Mouse (Mus musculus) c-Kit-negative CD71-positive TER-119-positive erythroid progenitor cells, embryonic 14.5 days (primary cell): ENCODE results near the gene Pitx1.

Experiments used
- DNase-seq: peaks from one replicate; pipeline ENCODE4 v3.0.0-alpha.2; 2013; ENCODE audit warnings: low read depth, low spot score

Gene Pitx1

DNA sequence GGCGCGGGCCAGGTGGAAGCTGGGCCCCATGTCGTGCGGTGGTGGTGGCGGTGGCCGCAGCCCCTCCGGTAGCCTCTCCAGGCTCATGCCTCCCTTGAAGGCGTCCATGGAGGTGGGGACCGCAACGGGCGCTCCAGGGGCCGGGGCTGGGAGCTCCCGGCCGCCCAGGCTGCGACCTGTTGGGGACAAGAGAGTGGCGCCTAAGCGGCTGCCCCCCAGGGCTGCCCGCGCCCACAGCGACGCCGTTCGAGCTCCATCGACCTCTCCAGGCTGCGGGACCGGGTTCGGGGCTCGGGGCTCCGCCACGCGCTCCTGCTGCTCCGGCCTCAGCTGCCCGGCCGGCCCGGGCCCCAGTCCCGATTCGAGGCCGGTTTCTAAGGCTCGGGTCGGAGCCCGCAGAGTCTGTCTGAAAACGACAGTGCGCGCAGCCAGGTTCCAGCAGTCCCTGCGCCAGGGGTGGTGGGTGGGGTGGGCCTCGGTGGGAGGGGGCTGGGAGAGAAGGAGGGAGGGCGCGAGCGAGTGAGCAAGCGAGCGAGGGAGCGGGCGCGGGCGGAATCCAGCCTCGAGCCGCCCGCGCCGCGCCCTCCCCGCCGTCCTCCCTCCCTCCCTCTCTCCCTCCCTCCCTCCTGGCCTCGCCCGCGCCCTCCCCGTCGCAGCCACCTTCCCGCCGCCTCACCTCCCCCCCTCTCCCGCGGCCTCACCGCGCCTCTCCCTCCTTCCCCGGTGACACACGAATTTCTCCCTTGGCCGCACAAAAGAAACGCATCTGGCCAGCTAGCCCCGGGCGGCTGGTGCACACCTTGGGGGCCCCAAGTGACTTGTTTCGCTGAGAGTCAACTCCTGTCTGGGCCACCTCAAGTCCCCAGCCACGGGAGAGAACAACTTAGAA, 4.9 kb downstream of the Pitx1 start:
- DNase-seq, result no peak

- DNase-seq, result no peak
These were observed 5.7 kb downstream of the Pitx1 start for GRCm38 (mm10) chr13:55830081-55830832.

DNA sequence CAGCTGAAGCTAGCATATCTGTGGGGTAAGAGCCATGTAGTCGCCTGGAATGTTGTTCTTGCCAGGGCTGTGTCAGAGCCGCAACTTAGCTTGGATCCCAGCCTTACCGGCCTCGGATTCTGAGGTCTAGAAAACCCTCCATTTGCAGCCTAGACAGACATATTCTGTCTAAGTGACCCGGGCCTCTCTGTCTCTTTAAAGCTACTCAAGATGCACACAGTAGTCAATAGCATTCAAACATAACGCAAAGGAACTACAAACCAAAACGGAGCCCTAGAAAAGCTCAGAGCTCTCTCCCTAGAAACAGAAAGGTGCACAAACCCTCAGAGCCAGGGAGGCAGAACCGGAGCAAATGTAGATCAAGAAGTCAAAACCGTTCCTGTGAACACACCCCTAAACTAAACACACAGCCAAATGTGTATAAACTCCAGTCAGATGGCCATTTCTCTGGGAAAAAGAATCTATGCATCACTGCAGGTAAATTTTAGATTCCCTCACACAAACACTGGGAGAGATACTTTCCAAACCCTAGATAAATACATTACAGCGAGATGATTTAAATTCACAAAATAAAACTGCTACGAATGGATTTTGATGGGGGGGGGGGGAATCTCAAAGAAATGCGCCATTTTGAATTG, 6.9 kb downstream of the Pitx1 start:
- DNase-seq, result no peak

GRCm38 (mm10) chr13:55828141-55829017, 7.6 kb downstream of the Pitx1 start:
- DNase-seq, result no peak

DNA sequence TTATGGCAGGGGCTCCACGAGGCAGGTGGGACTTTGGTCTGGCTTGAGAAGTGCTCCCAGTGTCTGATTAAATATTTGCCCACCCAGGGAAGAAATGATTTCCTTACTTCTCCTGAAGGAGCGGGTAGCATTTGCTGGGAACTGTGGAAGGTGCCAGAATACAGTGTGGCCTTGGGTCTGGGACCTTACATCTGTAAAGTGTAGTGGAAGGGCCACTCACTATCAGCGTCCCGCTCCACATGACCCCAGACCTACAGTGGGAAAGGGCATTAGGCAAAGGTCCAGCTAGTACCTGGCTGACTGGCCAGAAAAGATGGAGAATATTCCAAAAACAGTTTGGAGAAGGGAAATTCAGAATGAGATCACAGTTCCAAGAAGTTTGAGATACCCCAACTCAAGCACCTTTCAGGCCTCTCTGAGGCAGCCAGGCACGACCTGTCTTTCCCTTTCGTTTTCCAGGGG, 8.3 kb downstream of the Pitx1 start:
- no peak for DNase-seq

DNA sequence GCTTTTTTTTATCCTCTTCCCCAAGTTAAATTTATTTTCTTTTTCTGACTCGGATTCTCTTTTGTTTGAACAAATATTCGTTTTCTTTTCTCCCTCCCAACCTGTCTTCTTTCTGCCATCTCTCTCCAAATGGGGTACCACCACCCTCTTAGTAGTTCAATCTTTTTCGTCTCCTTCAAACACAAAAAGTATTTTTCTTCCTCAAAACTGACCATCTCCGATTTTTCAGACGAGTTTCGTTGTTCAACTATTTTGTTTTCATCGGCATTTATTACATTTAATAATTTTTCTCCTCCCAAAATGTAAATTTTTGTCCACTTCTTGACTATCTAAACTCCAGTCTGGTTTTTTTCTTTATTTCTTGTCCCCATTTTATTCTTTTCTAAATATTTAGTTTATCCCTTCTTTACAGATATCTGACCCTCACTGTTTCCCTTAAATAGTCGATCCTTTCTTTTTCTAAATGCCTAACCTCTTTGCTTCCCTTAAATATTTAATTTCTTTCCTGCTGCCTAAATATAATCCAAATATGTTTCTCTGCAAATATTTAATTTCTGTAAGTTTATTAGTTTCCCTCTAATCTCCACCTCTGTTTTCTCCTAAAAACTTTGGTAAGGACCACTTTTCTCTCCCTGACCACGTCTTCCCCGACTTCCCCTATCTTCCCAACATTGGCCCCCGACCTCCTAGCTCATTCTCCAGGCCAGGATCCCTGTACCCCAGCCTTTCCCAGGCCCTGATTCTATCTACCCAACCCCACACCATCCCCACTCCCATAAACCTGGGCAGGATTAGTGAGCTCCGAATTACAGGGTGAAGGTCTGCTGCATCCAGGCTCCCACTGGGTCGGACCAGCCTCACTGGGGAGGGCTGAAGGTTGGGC, 9.0 kb downstream of the Pitx1 start:
- no peak for DNase-seq

DNA sequence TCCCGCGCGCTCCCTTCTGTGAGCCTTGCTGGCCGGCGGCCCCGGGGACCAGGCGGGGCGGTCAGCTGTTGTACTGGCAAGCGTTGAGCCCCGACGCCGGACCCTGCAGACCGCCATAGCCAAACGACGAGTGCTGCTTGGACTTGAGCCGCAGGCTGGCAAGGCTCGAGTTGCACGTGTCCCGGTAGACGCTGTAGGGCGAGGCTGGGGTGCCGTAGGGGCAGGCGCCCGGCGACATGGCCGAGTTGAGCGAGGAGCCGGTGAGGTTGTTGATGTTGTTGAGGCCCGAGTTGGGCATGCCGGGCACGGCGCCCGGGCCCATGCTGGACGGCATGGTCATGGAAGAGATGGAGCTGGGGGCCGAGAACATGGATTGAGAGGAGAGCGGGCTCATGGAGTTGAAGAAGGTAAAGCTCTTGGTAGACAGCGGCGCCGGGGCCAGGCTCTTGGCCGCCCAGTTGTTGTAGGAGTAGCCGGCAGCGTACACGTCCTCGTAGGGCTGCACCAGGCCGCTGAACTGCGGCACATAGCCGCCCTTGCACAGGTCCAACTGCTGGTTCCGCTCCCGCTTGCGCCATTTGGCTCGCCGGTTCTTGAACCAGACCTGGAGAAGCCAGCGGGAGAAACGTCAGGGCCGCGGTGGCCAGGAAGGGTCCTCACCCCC, 9.9 kb downstream of the Pitx1 start:
- no peak for DNase-seq

DNA sequence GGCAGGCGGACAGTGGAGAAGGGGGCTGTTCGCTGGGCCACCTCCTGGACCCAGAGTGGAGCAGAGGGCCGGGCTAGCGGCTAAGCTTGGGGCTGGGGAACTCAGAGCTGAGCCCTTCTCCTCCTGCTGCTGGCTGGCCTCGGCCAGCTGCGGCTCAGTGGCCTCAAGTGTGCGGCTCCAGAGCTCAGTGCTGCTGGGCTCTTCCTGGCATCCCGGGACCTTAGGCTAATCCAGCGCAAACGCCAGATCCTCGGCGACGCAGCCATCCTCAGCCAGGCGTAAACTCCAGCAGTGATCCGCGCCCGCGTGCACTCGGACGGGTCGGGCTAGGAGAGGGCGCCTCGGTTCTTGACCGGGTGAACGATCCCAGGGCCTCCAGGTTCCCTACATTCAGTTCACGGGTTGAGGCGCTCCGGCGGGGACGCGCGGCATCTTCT, 10.7 kb downstream of the Pitx1 start:
- DNase-seq, result no peak

DNA sequence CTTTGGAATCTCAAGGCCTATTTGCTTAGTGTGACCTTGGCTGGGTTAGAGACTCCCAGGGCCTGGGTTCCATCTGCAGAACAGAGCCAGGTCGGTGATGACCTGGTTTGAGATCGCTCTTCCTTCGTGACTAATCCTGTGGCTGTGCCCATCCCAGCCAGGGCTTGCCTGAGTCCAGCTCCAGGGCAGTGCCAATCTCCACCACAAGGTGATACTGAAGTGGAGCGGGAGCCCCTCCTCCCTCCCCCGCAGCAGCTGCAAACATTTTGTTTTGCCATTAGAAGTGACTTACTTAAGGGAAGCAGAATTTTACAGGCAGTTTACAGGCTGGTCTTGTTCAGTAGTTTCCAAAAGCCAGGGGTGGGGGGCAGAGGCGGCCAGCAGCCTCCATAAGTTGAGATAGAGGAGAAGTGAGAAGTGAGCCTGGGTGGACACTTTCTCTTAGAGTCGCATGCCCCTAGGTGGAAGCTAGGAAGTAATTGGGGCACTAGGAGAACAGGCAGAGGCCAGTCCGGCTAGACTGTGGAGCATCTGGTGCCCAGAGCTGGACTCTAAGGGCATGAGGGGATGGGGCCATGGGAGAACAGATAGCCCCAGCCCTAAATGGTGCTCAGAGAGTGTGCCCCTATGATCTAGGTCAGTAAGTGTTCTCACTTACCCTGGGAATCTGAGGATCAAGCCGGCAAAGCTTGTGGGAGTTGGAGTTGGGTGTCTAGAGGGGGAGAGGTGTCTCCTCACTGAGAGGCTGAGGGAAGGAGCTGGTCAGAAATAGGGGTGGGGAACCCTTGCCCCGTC, 11.6 kb downstream of the Pitx1 start:
- DNase-seq, result no peak

GRCm38 (mm10) chr13:55822499-55822898, 13.5 kb downstream of the Pitx1 start:
- no peak for DNase-seq

DNA sequence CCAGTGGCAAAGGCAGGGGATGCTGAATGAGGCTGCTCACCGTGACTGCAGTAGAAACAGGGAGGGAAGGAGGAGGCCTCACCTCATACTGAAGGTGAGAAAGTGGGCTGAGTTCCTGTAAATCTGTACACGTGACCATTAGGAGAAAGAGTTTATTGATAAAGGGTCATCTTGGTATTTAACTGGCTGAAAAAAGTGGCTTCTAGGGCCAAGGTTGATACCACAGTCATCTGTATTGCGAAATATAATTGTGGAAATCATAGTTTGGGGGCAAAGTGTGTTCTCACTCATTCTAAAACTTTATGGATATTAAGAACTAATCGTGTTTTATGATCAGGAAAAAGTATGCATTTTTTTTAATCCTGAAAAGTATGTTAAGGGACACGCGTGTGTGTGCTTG, 21.2 kb downstream of the Pitx1 start:
- DNase-seq, result no peak

GRCm38 (mm10) chr13:55813490-55814016, 22.4 kb downstream of the Pitx1 start:
- no peak for DNase-seq

DNA sequence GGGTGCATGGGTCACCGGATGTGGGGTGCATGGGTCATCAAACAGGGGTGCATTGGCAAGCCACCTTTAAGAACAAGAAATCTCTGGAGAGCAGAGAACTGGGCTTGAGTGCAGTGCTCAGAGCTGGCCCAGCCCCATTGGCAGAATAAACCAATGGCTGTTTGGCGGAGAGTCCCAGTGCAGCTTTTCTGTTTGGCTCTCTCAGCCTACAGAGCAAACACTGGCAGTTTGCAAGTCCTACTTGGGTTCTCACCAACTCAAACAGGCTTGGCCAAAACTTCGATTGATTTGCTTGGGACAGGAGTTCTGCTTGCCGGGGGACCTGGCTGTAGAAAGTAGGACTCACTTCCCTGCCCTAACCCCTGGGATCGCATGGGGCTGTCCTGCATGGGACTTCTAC, 25.0 kb downstream of the Pitx1 start:
- no peak for DNase-seq

DNA sequence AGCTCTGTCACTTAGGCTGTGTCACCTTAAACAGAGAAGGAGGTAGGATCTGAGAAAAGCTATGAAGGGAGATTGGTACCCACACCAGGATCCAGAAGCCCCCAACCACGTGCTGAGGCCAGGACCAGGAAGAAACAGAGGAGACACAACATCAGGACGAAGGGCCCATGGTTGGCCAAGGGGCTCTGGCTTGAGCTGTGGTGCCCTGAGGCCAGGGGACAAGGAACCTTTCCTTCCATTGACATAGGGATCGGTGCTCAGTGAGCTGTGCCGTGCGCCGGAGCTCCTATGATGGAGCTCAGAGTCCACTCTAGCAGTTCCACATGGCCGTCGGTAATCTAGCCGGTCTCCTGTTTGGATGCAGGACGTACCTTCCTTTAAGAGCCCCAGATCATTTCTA, 26.3 kb downstream of the Pitx1 start:
- DNase-seq, result no peak

DNA sequence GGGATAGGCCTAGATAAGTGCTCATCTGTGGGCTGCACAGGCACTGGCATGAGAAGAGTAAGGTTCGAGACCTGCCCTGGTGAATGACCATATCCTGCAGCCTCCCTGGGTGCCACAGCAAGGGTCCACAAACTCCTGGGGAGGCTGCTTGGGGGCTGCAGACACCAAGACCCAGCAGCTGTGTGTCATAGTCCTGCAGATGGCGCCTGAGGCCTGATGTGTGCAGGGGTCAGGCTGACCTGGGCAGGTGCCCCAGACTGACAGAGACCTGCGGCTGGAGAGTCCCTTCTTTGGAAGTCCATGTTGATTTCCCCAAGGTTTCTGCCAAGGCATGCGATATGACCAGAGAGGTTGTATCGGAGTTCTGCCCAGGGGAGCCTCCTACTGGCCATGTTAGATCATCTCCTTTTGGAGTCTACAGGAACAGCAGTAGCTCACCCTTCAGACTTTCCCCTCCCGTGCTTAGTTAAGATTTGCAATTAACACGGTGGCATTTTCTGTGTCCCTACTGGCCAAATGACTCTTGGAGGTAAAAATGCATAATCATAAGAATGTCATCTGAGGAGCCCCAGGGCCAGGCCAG, 26.9 kb downstream of the Pitx1 start:
- DNase-seq, result no peak

GRCm38 (mm10) chr13:55803973-55804372, 32.0 kb downstream of the Pitx1 start:
- no peak for DNase-seq

DNA sequence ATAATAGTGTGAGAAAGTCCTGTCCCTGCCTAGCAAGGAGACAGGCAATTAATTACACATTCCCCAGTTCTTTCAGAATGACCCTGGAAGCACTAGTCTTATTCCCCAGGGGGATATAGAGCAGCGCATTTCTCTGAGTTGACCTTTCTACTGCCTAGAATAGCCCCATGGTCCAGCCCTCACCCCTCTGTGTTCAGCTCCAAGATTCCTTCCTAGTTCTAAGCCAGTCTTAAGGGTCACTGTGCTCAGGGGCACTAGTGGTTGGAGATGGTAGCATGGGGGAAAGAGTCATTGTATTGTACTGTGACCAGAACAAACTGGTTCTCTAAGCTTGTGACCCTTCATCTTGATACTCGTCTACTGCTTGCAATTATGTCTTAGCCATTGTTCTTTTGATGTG, 34.7 kb downstream of the Pitx1 start:
- no peak for DNase-seq

DNA sequence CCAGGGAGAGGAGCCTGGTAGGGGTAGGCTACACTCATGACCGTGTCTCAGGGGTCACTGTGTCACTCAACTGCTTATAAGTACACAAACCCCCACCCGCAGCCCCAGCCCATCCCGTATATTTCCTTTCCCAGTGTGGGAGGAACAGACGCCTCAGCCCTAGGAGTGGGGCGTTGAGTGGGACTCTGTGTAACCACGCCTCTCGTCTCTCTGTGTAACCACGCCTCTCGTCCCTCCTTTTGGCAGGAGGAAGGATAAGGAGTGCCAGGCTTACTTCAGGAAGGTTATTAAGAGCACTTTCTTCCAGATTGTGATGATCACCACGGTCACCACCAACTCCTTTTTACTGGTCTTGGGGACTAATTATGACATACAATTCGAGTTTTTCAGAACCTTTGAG, 49.9 kb downstream of the Pitx1 start:
- no peak for DNase-seq
